Mouse (Mus musculus) testis, adult 2 months (tissue): Measurements from ENCODE around the gene Cdkl3. TPM values are rescaled to one million over a fixed set of nuclear protein-coding genes. Genes with fewer than 3 reads are reported as not detected.

Experiments used
- H3K27ac ChIP-seq: fragments of 200-500 bp; 2 replicates; pipeline ENCODE4 v1.5.1; 2012; ENCODE audit warnings: low read depth, low read length; ENCODE audit not compliant: control insufficient read depth, insufficient read depth
- H3K27me3 ChIP-seq: fragments of 200-500 bp; 2 replicates; pipeline ENCODE4 v1.6.1; 2012; ENCODE audit warnings: mild to moderate bottlenecking, low read length, moderate library complexity; ENCODE audit not compliant: control insufficient read depth, insufficient read depth
- H3K36me3 ChIP-seq: fragments of 200-500 bp; 2 replicates; pipeline ENCODE4 v1.6.1; 2012; ENCODE audit warnings: mild to moderate bottlenecking, low read length; ENCODE audit not compliant: control insufficient read depth, insufficient read depth
- H3K4me1 ChIP-seq: fragments of 200-500 bp; 2 replicates; pipeline ENCODE4 v1.6.1; 2012; ENCODE audit warnings: low read length; ENCODE audit not compliant: control insufficient read depth, insufficient read depth
- H3K4me3 ChIP-seq: fragments of 200-500 bp; 2 replicates; pipeline ENCODE4 v1.5.1; 2012; ENCODE audit warnings: low read depth, mild to moderate bottlenecking, low read length, moderate library complexity, mixed read lengths; ENCODE audit not compliant: control insufficient read depth
- CTCF ChIP-seq: fragments of 200-500 bp; IDR thresholded peaks from 2 replicates; pipeline ENCODE4 v1.5.1; 2012; ENCODE audit warnings: low read depth, mild to moderate bottlenecking, inconsistent platforms, low read length, moderate library complexity; ENCODE audit not compliant: control insufficient read depth, insufficient read depth, insufficient replicate concordance
- POLR2A ChIP-seq: fragments of 200-500 bp; IDR thresholded peaks from 2 replicates; pipeline ENCODE4 v1.6.1; 2012; ENCODE audit warnings: low read depth, mild to moderate bottlenecking, inconsistent platforms, low read length, moderate library complexity; ENCODE audit not compliant: control insufficient read depth
- polyA plus RNA-seq: library from polyadenylated mRNA; depleted of rRNA; stranded (reverse); fragments of >200 nt; gene quantifications from 2 replicates; pipeline ENCODE4 v1.2.3, GENCODE M21; 2012

Gene Cdkl3
- polyA plus RNA-seq, 1 experiment: 259 TPM

GRCm38 (mm10) chr11:52064398-52064797, 60.4 kb downstream of the Cdkl3 start:
- TF ChIP-seq POLR2A (no peak), CTCF (no peak)
- no peaks in the 10 kb centered on the region for H3K27me3 ChIP-seq
- H3K4me1 ChIP-seq: no peaks in the 10 kb centered on the region
- H3K27ac ChIP-seq: no peak overlapping the region
- H3K36me3 ChIP-seq: no peaks in the 10 kb centered on the region
- H3K4me3 ChIP-seq: no peak overlapping the region

GRCm38 (mm10) chr11:52065841-52066240, 61.8 kb downstream of the Cdkl3 start:
- no peak overlapping the region for H3K27ac ChIP-seq
- no peak for TF ChIP-seq POLR2A
- TF ChIP-seq CTCF: no peak
- no peaks in the 10 kb centered on the region for H3K4me1 ChIP-seq
- no peaks in the 10 kb centered on the region for H3K27me3 ChIP-seq
- H3K4me3 ChIP-seq: no peak overlapping the region
- no peaks in the 10 kb centered on the region for H3K36me3 ChIP-seq

- TF ChIP-seq POLR2A: no peak
- TF ChIP-seq CTCF: no peak
- Histone ChIP-seq H3K27ac (no peak overlapping the region), H3K36me3 (no peaks in the 10 kb centered on the region), H3K4me3 (no peak overlapping the region), H3K27me3 (no peaks in the 10 kb centered on the region), H3K4me1 (peaks cover 7% of the 10 kb centered on the region; the same call in 1 of the 2 replicates)
Observed at GRCm38 (mm10) chr11:52071768-52072167, 67.7 kb downstream of the Cdkl3 start.

- H3K36me3 ChIP-seq: no peaks in the 10 kb centered on the region
- H3K4me3 ChIP-seq: no peak overlapping the region
- TF ChIP-seq POLR2A: no peak
Observed at GRCm38 (mm10) chr11:52073528-52074170, 69.6 kb downstream of the Cdkl3 start.

GRCm38 (mm10) chr11:52074626-52075470, 70.8 kb downstream of the Cdkl3 start:
- Histone ChIP-seq H3K36me3 (no peaks in the 10 kb centered on the region), H3K27ac (peak overlapping the region; percentile 69; the same call in 1 of the 2 replicates), H3K27me3 (no peaks in the 10 kb centered on the region), H3K4me1 (peaks cover 7% of the 10 kb centered on the region; the same call in 1 of the 2 replicates), H3K4me3 (no peak overlapping the region)
- no peak for TF ChIP-seq CTCF
- no peak for TF ChIP-seq POLR2A

More at GRCm38 (mm10) chr11:52073528-52074170, 69.6 kb downstream of the Cdkl3 start:
- Histone ChIP-seq H3K27me3 (no peaks in the 10 kb centered on the region), H3K4me1 (peaks cover 7% of the 10 kb centered on the region; the same call in 1 of the 2 replicates), H3K27ac (no peak overlapping the region)

- Histone ChIP-seq H3K27me3 (no peaks in the 10 kb centered on the region), H3K36me3 (no peaks in the 10 kb centered on the region), H3K27ac (peak overlapping the region; percentile 49; the same call in 1 of the 2 replicates), H3K4me1 (peaks cover 9% of the 10 kb centered on the region), H3K4me3 (no peak overlapping the region)
- TF ChIP-seq POLR2A: no peak
- 0 out of 2 replicates have a peak, but pooled peaks have one; percentile 5 for TF ChIP-seq CTCF
Observed at GRCm38 (mm10) chr11:52075794-52076633, 72.0 kb downstream of the Cdkl3 start.
